10 mouse cellular contexts compared by ENCODE assay signal in genomic region chr5:36321581-36321980, GRCm38 (mm10).
DNase-seq lines count a peak whose midpoint lies in the region; ATAC-seq lines count a peak whose summit lies in the region.
"Had no signal": no experiment of that assay in that cellular context is flagged by ENCODE, and none has a peak within 500 bp of the region (broad histone marks: within the 10 kb centered on the region; RNA-seq: fewer than 3 reads in every experiment).

No protein-coding gene starts in this region.

- H3K9ac ChIP-seq in forebrain, embryonic 13.5 days, result no peak overlapping the region
- H3K9ac ChIP-seq in lung, embryonic 15.5 days, result no peak overlapping the region
- no peak overlapping the region for H3K9ac ChIP-seq in stomach, embryonic 14.5 days (replicated peaks; ENCODE audit: low read depth, low read length)
- H3K9ac ChIP-seq: hindbrain, embryonic 15.5 days; neural tube, embryonic 12.5 days had no signal

- H3K4me1 ChIP-seq in forebrain, embryonic 10.5 days, result peaks cover 49% of the 10 kb centered on the region
- H3K4me1 ChIP-seq in forebrain, embryonic 13.5 days, result peaks cover 20% of the 10 kb centered on the region
- peaks cover 62% of the 10 kb centered on the region for H3K4me1 ChIP-seq in lung, embryonic 15.5 days
- peaks cover 29% of the 10 kb centered on the region for H3K4me1 ChIP-seq in stomach, embryonic 14.5 days (ENCODE audit: control insufficient read depth, insufficient read depth, low read length)

- no peak overlapping the region for H3K4me2 ChIP-seq in forebrain, embryonic 13.5 days
- H3K4me2 ChIP-seq in lung, embryonic 15.5 days, result no peak overlapping the region
- 0 out of 2 replicates have a peak overlapping the region, but pooled peaks have one; percentile 7 for H3K4me2 ChIP-seq in stomach, embryonic 14.5 days (replicated peaks; ENCODE audit: low read depth, low read length)
- H3K4me2 ChIP-seq: hindbrain, embryonic 15.5 days; neural tube, embryonic 12.5 days had no signal

- WGBS in forebrain, embryonic 10.5 days, result 38% methylated on average over 8 of the region's 8 CpGs
- 32% methylated on average over 8 of the region's 8 CpGs for WGBS in forebrain, embryonic 13.5 days
- WGBS in lung, embryonic 15.5 days, result 23% methylated on average over 8 of the region's 8 CpGs
- 33% methylated on average over 8 of the region's 8 CpGs for WGBS in stomach, embryonic 14.5 days

- DNase-seq in forebrain, embryonic 10.5 days (ENCODE audit: extremely low spot score, low spot score), result peak; percentile 37
- DNase-seq in lung, postnatal 25 days (ENCODE audit: low spot score), result no peak
- peak; percentile 68 for DNase-seq in embryo, embryonic 10.5 days (ENCODE audit: low spot score)
- no peak for DNase-seq in left cerebral cortex, postnatal 14 days (ENCODE audit: low spot score in 2 of 2)
- DNase-seq in layer of hippocampus, adult 18-20 months (ENCODE audit: low spot score in 2 of 2), result no peak

- no peaks in the 10 kb centered on the region; the same call in 1 of the 2 replicates for H3K27me3 ChIP-seq in forebrain, embryonic 10.5 days (ENCODE audit: poor library complexity, severe bottlenecking)
- no peaks in the 10 kb centered on the region for H3K27me3 ChIP-seq in forebrain, embryonic 13.5 days
- no peaks in the 10 kb centered on the region for H3K27me3 ChIP-seq in lung, embryonic 15.5 days
- H3K27me3 ChIP-seq in stomach, embryonic 14.5 days (ENCODE audit: control insufficient read depth, insufficient read depth, low read length), result no peaks in the 10 kb centered on the region
- H3K27me3 ChIP-seq: hindbrain, embryonic 15.5 days; neural tube, embryonic 12.5 days had no signal

- intact Hi-C loops in left cerebral cortex, postnatal 14 days (cut with DNase I), result no loop called here

- no peak overlapping the region for H3K4me3 ChIP-seq in forebrain, embryonic 10.5 days
- no peak overlapping the region for H3K4me3 ChIP-seq in forebrain, embryonic 13.5 days
- H3K4me3 ChIP-seq in lung, embryonic 15.5 days, result no peak overlapping the region
- H3K4me3 ChIP-seq in stomach, embryonic 14.5 days (ENCODE audit: low read depth, low read length), result no peak overlapping the region
- H3K4me3 ChIP-seq: hindbrain, embryonic 15.5 days; neural tube, embryonic 12.5 days had no signal

- H3K36me3 ChIP-seq in forebrain, embryonic 10.5 days (replicated peaks), result no peaks in the 10 kb centered on the region
- no peaks in the 10 kb centered on the region for H3K36me3 ChIP-seq in forebrain, embryonic 13.5 days (ENCODE audit: poor library complexity, severe bottlenecking)
- no peaks in the 10 kb centered on the region for H3K36me3 ChIP-seq in lung, embryonic 15.5 days
- H3K36me3 ChIP-seq in stomach, embryonic 14.5 days (ENCODE audit: control insufficient read depth, insufficient read depth, low read length), result no peaks in the 10 kb centered on the region
- H3K36me3 ChIP-seq: hindbrain, embryonic 15.5 days; neural tube, embryonic 12.5 days had no signal

- ATAC-seq in forebrain, embryonic 13.5 days, result no peak
- ATAC-seq in lung, embryonic 15.5 days (ENCODE audit: borderline replicate concordance, extremely low read depth, low FRiP score, low TSS enrichment), result peak; percentile 45; the same call in 1 of the 2 replicates
- ATAC-seq in stomach, embryonic 14.5 days (ENCODE audit: insufficient number of reproducible peaks, insufficient read depth, low FRiP score, low read depth), result no peak

- peak overlapping the region; percentile 69 for H3K27ac ChIP-seq in forebrain, embryonic 10.5 days
- H3K27ac ChIP-seq in forebrain, embryonic 13.5 days, result no peak overlapping the region
- H3K27ac ChIP-seq in lung, embryonic 15.5 days, result peak overlapping the region; percentile 54
- no peak overlapping the region; the same call in 1 of the 2 replicates for H3K27ac ChIP-seq in stomach, embryonic 14.5 days (ENCODE audit: low read length)
- H3K27ac ChIP-seq: hindbrain, embryonic 15.5 days; neural tube, embryonic 12.5 days had no signal

- no peaks in the 10 kb centered on the region for H3K9me3 ChIP-seq in forebrain, embryonic 10.5 days
- no peaks in the 10 kb centered on the region for H3K9me3 ChIP-seq in forebrain, embryonic 13.5 days (replicated peaks)
- no peaks in the 10 kb centered on the region for H3K9me3 ChIP-seq in lung, embryonic 15.5 days
- H3K9me3 ChIP-seq in stomach, embryonic 14.5 days (ENCODE audit: control insufficient read depth, low read depth, low read length), result no peaks in the 10 kb centered on the region
- H3K9me3 ChIP-seq: hindbrain, embryonic 15.5 days; neural tube, embryonic 12.5 days had no signal

Comparison
In these comparisons a context has a peak if more than half of its experiments do, and no peak if none do; other contexts are left out.
1. H3K27ac ChIP-seq: peak in forebrain, embryonic 10.5 days (single experiment) and lung, embryonic 15.5 days (single experiment); none in forebrain, embryonic 13.5 days (single experiment) and stomach, embryonic 14.5 days (single experiment).
2. DNase-seq: peak in forebrain, embryonic 10.5 days (single experiment) and embryo, embryonic 10.5 days (single experiment); none in lung, postnatal 25 days (single experiment), left cerebral cortex, postnatal 14 days (0 of 2) and layer of hippocampus, adult 18-20 months (0 of 2).